Mouse (Mus musculus) ES-Bruce4 (cell line): ENCODE data around the gene C130060K24Rik. TPM values are rescaled to one million over a fixed set of nuclear protein-coding genes. Genes with fewer than 3 reads are reported as not detected.

Experiments used
- H3K27ac ChIP-seq: 2 replicates; pipeline ENCODE4 v1.5.1; 2012; ENCODE audit warnings: low read length, inconsistent platforms; ENCODE audit not compliant: insufficient read depth
- H3K27me3 ChIP-seq: 2 replicates; pipeline ENCODE4 v1.6.1; 2012; ENCODE audit warnings: mild to moderate bottlenecking, low read length, inconsistent platforms; ENCODE audit not compliant: control insufficient read depth, poor library complexity, insufficient read depth, severe bottlenecking
- H3K36me3 ChIP-seq: 2 replicates; pipeline ENCODE4 v1.6.1; 2012; ENCODE audit warnings: inconsistent platforms, mild to moderate bottlenecking, low read length, moderate library complexity; ENCODE audit not compliant: control insufficient read depth, poor library complexity, insufficient read depth, severe bottlenecking
- H3K4me1 ChIP-seq: one replicate; pipeline ENCODE4 v1.8.1; 2011; ENCODE audit warnings: low read length; ENCODE audit not compliant: control insufficient read depth, insufficient read depth
- H3K4me3 ChIP-seq: 2 replicates; pipeline ENCODE4 v1.5.1; 2011; ENCODE audit warnings: low read depth, mild to moderate bottlenecking, low read length
- H3K9ac ChIP-seq: 2 replicates; pipeline ENCODE4 v1.6.1; 2012; ENCODE audit warnings: low read depth, mild to moderate bottlenecking, inconsistent platforms; ENCODE audit not compliant: poor library complexity, severe bottlenecking
- H3K9me3 ChIP-seq: replicated peaks from 2 replicates; pipeline ENCODE4 v1.6.1; 2012; ENCODE audit warnings: mild to moderate bottlenecking, low read length, inconsistent platforms; ENCODE audit not compliant: control insufficient read depth, poor library complexity, insufficient read depth, severe bottlenecking
- CTCF ChIP-seq: IDR thresholded peaks from one replicate; pipeline ENCODE4 v1.8.1; 2011; ENCODE audit warnings: low read depth, low read length
- EP300 ChIP-seq: IDR thresholded peaks from 2 replicates; pipeline ENCODE4 v1.6.1; 2011; ENCODE audit warnings: low read depth, low read length; ENCODE audit not compliant: insufficient read depth
- POLR2A ChIP-seq: IDR thresholded peaks from one replicate; pipeline ENCODE4 v1.8.1; 2011; ENCODE audit warnings: low read length; ENCODE audit not compliant: insufficient read depth
- polyA plus RNA-seq: library from polyadenylated mRNA; stranded (reverse); fragments of >200 nt; gene quantifications from 2 replicates; pipeline ENCODE4 v1.2.4, GENCODE M21; 2011; ENCODE audit warnings: low read depth; ENCODE audit not compliant: missing spikeins, insufficient read depth, insufficient read length

C130060K24Rik gene
- polyA plus RNA-seq, 1 experiment: not detected

- H3K9me3 ChIP-seq: no peaks in the 10 kb centered on the region
- no peak overlapping the region for H3K27ac ChIP-seq
- H3K27me3 ChIP-seq: no peaks in the 10 kb centered on the region
- H3K4me3 ChIP-seq: no peak overlapping the region
- H3K9ac ChIP-seq: no peak overlapping the region
- H3K4me1 ChIP-seq: no peaks in the 10 kb centered on the region
- TF ChIP-seq EP300: no peak
- no peak for TF ChIP-seq CTCF
- TF ChIP-seq POLR2A: no peak
- no peaks in the 10 kb centered on the region for H3K36me3 ChIP-seq
Observed at GRCm38 (mm10) chr6:65351622-65352021, 29.3 kb upstream of the C130060K24Rik start.

GRCm38 (mm10) chr6:65375918-65376317, 5.0 kb upstream of the C130060K24Rik start:
- TF ChIP-seq EP300 (no peak), POLR2A (no peak), CTCF (no peak)
- Histone ChIP-seq H3K27ac (no peak overlapping the region), H3K9ac (no peak overlapping the region), H3K36me3 (no peaks in the 10 kb centered on the region), H3K9me3 (no peaks in the 10 kb centered on the region), H3K4me1 (no peaks in the 10 kb centered on the region), H3K27me3 (no peaks in the 10 kb centered on the region; the same call in 1 of the 2 replicates), H3K4me3 (no peak overlapping the region)

- no peak overlapping the region for H3K4me3 ChIP-seq
- H3K4me1 ChIP-seq: no peaks in the 10 kb centered on the region
- H3K9ac ChIP-seq: no peak overlapping the region
- no peaks in the 10 kb centered on the region for H3K27me3 ChIP-seq
- no peaks in the 10 kb centered on the region for H3K36me3 ChIP-seq
- H3K9me3 ChIP-seq: no peaks in the 10 kb centered on the region
- H3K27ac ChIP-seq: no peak overlapping the region
- TF ChIP-seq POLR2A (no peak), EP300 (no peak), CTCF (no peak)
Observed at GRCm38 (mm10) chr6:65421888-65422287, 41.0 kb downstream of the C130060K24Rik start.

GRCm38 (mm10) chr6:65427065-65427464, 46.2 kb downstream of the C130060K24Rik start:
- Histone ChIP-seq H3K4me3 (no peak overlapping the region), H3K4me1 (no peaks in the 10 kb centered on the region), H3K9me3 (no peaks in the 10 kb centered on the region), H3K27me3 (no peaks in the 10 kb centered on the region), H3K36me3 (no peaks in the 10 kb centered on the region), H3K9ac (no peak overlapping the region), H3K27ac (no peak overlapping the region)
- TF ChIP-seq CTCF: no peak
- no peak for TF ChIP-seq EP300
- TF ChIP-seq POLR2A: no peak

GRCm38 (mm10) chr6:65433159-65433558, 52.3 kb downstream of the C130060K24Rik start:
- Histone ChIP-seq H3K27me3 (no peaks in the 10 kb centered on the region), H3K9me3 (no peaks in the 10 kb centered on the region), H3K27ac (no peak overlapping the region), H3K4me1 (no peaks in the 10 kb centered on the region), H3K4me3 (no peak overlapping the region), H3K9ac (no peak overlapping the region), H3K36me3 (no peaks in the 10 kb centered on the region)
- TF ChIP-seq CTCF: no peak
- no peak for TF ChIP-seq EP300
- no peak for TF ChIP-seq POLR2A

DNA sequence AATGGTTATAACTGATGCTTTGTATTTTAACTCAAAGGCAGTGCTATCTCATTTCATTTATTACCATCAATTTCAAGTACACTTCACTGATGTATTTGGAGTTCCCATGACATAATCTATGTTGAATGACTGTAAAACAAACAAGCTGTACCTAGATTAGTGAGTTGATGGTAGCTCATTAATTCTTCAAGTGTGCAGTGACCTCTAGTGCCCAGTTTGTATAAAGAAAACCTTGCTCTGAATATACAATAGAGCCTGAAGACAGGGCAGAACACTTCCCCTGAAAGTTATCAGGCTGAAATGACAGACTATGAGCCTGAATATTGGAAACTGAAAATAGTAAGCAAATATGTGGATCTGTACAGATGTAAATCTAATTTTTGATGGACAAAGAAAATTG, 72.6 kb downstream of the C130060K24Rik start:
- Histone ChIP-seq H3K4me3 (no peak overlapping the region), H3K9ac (no peak overlapping the region), H3K27me3 (no peaks in the 10 kb centered on the region), H3K27ac (no peak overlapping the region), H3K4me1 (no peaks in the 10 kb centered on the region), H3K9me3 (no peaks in the 10 kb centered on the region), H3K36me3 (no peaks in the 10 kb centered on the region)
- TF ChIP-seq POLR2A (no peak), CTCF (no peak), EP300 (no peak)
